Mouse (Mus musculus) MEL-GATA-1-ER (cell line): Measurements from ENCODE around the gene Usp32.

Experiments used
- DNase-seq: peaks from one replicate; pipeline ENCODE4 v3.0.0-alpha.2; 2012; ENCODE audit warnings: low read depth; ENCODE audit errors: extremely low read depth

Gene Usp32

GRCm38 (mm10) chr11:84979351-84979750 lies 160.6 kb downstream of the Usp32 start:
- peak; percentile 48 for DNase-seq

GRCm38 (mm10) chr11:84978113-84978512 lies 161.8 kb downstream of the Usp32 start:
- peak; percentile 43 for DNase-seq

- no peak for DNase-seq
These were observed 162.5 kb downstream of the Usp32 start for GRCm38 (mm10) chr11:84977385-84977952.

GRCm38 (mm10) chr11:84976706-84977105 lies 163.3 kb downstream of the Usp32 start:
- DNase-seq = no peak

- no peak for DNase-seq
These were observed 165.4 kb downstream of the Usp32 start for GRCm38 (mm10) chr11:84974582-84974981.

- no peak for DNase-seq
These were observed 166.3 kb downstream of the Usp32 start for GRCm38 (mm10) chr11:84973661-84974060.

GRCm38 (mm10) chr11:84972067-84972466 lies 167.9 kb downstream of the Usp32 start:
- no peak for DNase-seq

GRCm38 (mm10) chr11:84968775-84969174 lies 171.2 kb downstream of the Usp32 start:
- no peak for DNase-seq

- DNase-seq = no peak
These were observed 171.7 kb downstream of the Usp32 start for GRCm38 (mm10) chr11:84968309-84968708.

GRCm38 (mm10) chr11:84967113-84967512 lies 172.8 kb downstream of the Usp32 start:
- no peak for DNase-seq

- no peak for DNase-seq
These were observed 173.3 kb downstream of the Usp32 start for GRCm38 (mm10) chr11:84966696-84967095.

- DNase-seq = no peak
These were observed 176.4 kb downstream of the Usp32 start for GRCm38 (mm10) chr11:84963556-84963955.

GRCm38 (mm10) chr11:84962536-84962935 lies 177.4 kb downstream of the Usp32 start:
- no peak for DNase-seq

- DNase-seq = no peak
These were observed 178.4 kb downstream of the Usp32 start for GRCm38 (mm10) chr11:84961571-84961970.

- DNase-seq = no peak
These were observed 179.2 kb downstream of the Usp32 start for GRCm38 (mm10) chr11:84960780-84961179.

- no peak for DNase-seq
These were observed 179.7 kb downstream of the Usp32 start for GRCm38 (mm10) chr11:84960291-84960690.

GRCm38 (mm10) chr11:84959701-84960181 lies 180.2 kb downstream of the Usp32 start:
- no peak for DNase-seq

- no peak for DNase-seq
These were observed 180.8 kb downstream of the Usp32 start for GRCm38 (mm10) chr11:84959181-84959580.

GRCm38 (mm10) chr11:84958271-84958630 lies 181.7 kb downstream of the Usp32 start:
- DNase-seq = no peak

GRCm38 (mm10) chr11:84957591-84958270 lies 182.2 kb downstream of the Usp32 start, which contains the start of gene Car4:
TSS of gene Car4 (plus strand) at chr11:84957786.
- no peak for DNase-seq

GRCm38 (mm10) chr11:84957171-84957570 lies 182.8 kb downstream of the Usp32 start:
- DNase-seq = no peak

GRCm38 (mm10) chr11:84956400-84956799 lies 183.6 kb downstream of the Usp32 start:
- DNase-seq = no peak

- DNase-seq = no peak
These were observed 187.3 kb downstream of the Usp32 start for GRCm38 (mm10) chr11:84952611-84953010.
